Mouse (Mus musculus) neural tube, embryonic 13.5 days (tissue): ENCODE results near the gene BC005561. TPM values are rescaled to one million over a fixed set of nuclear protein-coding genes. Genes with fewer than 3 reads are reported as not detected.

Source experiments
- ATAC-seq: fragments of 200-750 bp; cut with Nextera tagmentation; 2 replicates; pipeline ENCODE4 v1.8.0; 2017; ENCODE audit warnings: low read depth, mild to moderate bottlenecking, moderate TSS enrichment, moderate library complexity
- H3K27ac ChIP-seq: fragments of 300-500 bp; sonication (generic); replicated peaks from 2 replicates; pipeline ENCODE4 v1.5.1; 2015; ENCODE audit warnings: moderate library complexity, mild to moderate bottlenecking, inconsistent platforms
- H3K27me3 ChIP-seq: fragments of 300-500 bp; sonication (generic); 2 replicates; pipeline ENCODE4 v1.6.1; 2015; ENCODE audit warnings: mild to moderate bottlenecking, inconsistent platforms
- H3K36me3 ChIP-seq: fragments of 300-500 bp; sonication (generic); 2 replicates; pipeline ENCODE4 v1.6.1; 2015; ENCODE audit warnings: mild to moderate bottlenecking, inconsistent platforms
- H3K4me1 ChIP-seq: fragments of 300-500 bp; sonication (generic); replicated peaks from 2 replicates; pipeline ENCODE4 v1.6.1; 2015; ENCODE audit warnings: inconsistent platforms
- H3K4me2 ChIP-seq: fragments of 300-500 bp; sonication (generic); 2 replicates; pipeline ENCODE4 v1.6.1; 2015; ENCODE audit warnings: inconsistent platforms, mild to moderate bottlenecking, moderate library complexity
- H3K4me3 ChIP-seq: fragments of 300-500 bp; sonication (generic); 2 replicates; pipeline ENCODE4 v1.5.1; 2015; ENCODE audit warnings: mild to moderate bottlenecking, inconsistent platforms
- H3K9ac ChIP-seq: fragments of 300-500 bp; sonication (generic); 2 replicates; pipeline ENCODE4 v1.6.1; 2015; ENCODE audit warnings: moderate library complexity, mild to moderate bottlenecking, inconsistent platforms
- H3K9me3 ChIP-seq: fragments of 300-500 bp; sonication (generic); 2 replicates; pipeline ENCODE4 v1.6.1; 2016; ENCODE audit warnings: inconsistent platforms
- WGBS: fragments of 180-500 bp; shearing (Covaris S2); methylation state at CpG from one replicate; pipeline ENCODE4 v1.1.7; 2015; 5-methylcytosine and 5-hydroxymethylcytosine counted together
- polyA plus RNA-seq: library from polyadenylated mRNA; unstranded; fragments of >200 nt; fragmentation: Nextera tagmentation; extraction: Ambion mirVana; gene quantifications from 2 replicates; pipeline ENCODE4 v1.2.1, GENCODE M21; 2015

BC005561 gene
- 13.8 and 14.3 TPM in 2 replicates for polyA plus RNA-seq

DNA sequence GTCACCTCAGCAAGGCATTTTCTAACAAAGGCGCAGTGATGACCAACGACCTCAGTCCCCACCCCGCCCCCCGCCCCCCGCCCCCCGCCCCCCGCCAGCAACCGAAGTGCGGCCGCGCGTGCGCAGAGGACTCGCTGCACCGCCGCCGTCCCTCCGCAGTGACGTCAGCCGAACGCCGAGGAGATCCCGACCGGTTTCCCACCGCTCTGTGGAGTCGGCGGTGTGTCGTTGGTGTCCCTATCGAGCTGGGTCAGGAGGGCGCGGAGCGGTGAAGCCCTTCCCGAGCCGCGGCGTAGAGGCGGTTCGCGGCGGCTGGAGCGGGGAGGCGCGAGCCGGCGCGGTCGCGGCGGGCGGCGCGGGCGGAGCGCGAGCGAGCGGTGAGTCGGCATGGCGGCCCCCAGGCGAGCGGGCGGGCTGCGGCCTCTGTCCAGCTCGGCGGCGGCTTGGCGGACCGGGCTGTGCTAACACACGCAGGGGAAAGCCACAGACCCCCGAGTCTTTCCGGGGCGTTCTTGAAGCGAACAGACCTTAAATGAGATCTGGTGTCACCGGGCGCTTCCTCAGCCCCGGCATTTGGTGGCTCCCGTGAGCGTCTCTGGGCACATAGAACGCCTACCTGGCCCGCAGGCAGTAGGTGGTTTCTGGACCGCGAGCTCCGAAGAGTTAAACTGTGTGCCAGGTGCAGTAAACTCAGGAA lies at the start of gene BC005561:
BC005561 (plus strand) TSS at position 158 of the 697 bp plus-strand sequence.
- peak within 1 kb of the TSS; percentile 85 for H3K4me3 ChIP-seq
- H3K9ac ChIP-seq: peak within 1 kb of the TSS; percentile 87
- H3K27ac ChIP-seq: peak within 1 kb of the TSS; percentile 93
- H3K9me3 ChIP-seq: peaks cover 4% of the 10 kb centered on the region
- peak within 1 kb of the TSS; percentile 76 for H3K4me2 ChIP-seq
- peaks cover 14% of the 10 kb centered on the region for H3K36me3 ChIP-seq
- peak; percentile 93 for ATAC-seq
- H3K27me3 ChIP-seq: no peaks in the 10 kb centered on the region
- H3K4me1 ChIP-seq: peaks cover 19% of the 10 kb centered on the region
- WGBS: under 1% methylated on average over 63 of the region's 83 CpGs

DNA sequence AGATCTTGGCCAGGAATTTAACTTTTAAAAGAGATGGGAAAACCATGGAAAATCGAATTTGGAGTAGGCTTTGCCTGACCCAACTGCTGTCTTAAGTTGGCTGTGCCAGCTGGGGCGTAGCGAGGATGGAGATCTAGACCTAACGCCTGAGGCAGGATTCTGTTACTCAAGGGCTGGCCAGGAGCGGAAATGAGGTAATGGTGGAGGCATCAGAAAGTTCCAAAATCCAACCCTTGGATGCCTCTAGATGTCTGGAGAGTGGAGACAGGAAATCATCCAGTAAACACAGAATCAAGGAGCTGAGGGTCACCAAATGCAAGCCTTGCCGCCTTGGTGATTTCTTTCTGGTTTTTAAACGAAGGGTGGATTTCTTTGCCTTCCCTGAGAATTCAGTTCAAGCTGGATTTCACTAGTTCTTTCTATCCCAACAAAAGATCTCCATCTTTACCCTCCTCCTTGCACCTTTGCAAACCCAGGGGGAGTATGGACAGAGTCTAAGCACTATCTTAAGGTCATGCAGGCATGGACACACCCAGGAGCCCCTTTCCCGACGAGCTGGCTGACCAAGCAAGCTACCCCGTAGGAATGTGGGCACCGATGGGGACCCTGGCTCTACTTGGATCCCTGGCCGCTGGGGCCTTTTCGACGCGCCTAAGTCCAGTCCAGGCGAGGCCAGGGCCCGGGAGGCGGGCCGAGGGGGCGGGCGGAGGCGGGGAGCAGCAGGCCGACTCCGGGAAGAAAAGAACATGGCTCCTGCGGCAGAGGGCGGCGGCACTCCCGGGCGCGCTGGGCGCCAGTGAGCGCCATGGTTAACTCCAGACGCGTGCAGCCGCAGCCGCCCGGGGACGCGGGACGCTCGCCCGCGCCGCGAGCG lies 49.1 kb upstream of the BC005561 start, which contains the start of gene Pkd2:
Pkd2 (plus strand) TSS at position 619 of the 874 bp plus-strand sequence.
- Histone ChIP-seq H3K27ac (peak within 1 kb of the TSS; percentile 95), H3K4me3 (peak within 1 kb of the TSS; percentile 74), H3K9me3 (peaks cover 4% of the 10 kb centered on the region), H3K36me3 (peaks cover 9% of the 10 kb centered on the region), H3K4me1 (peaks cover 31% of the 10 kb centered on the region), H3K27me3 (no peaks in the 10 kb centered on the region), H3K9ac (peak within 1 kb of the TSS; percentile 97), H3K4me2 (peak within 1 kb of the TSS; percentile 75)
- WGBS: 14% methylated on average over 37 of the region's 46 CpGs
- peak; percentile 81 for ATAC-seq

DNA sequence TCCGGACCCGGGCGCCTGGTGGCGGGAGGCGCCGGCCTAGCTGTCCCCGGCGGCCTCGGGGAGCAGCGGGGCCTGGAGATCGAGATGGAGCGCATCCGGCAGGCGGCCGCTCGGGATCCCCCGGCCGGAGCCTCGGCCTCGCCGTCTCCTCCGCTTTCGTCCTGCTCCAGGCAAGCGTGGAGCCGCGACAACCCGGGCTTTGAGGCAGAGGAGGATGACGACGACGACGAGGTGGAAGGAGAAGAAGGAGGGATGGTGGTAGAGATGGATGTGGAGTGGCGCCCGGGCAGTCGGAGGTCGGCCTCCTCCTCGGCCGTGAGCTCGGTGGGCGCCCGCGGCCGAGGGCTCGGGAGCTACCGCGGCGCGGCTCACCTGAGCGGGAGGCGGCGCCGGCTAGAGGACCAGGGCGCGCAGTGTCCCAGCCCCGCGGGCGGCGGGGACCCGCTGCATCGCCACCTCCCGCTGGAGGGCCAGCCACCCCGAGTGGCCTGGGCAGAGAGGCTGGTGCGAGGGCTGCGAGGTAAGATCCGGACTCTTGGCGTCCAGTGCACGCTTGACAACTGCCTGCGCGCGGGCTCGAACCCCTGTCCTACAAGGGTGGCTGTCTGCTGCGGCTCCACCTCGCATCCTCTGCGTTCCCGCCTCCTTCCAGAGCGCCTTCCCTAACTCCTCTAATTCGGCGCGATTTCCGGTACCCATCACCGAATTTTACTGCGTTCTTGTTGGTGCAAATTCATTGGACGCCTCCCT lies 48.3 kb upstream of the BC005561 start:
- peaks cover 31% of the 10 kb centered on the region for H3K4me1 ChIP-seq
- ATAC-seq: peak; percentile 84
- H3K27ac ChIP-seq: peak overlapping the region; percentile 95
- H3K27me3 ChIP-seq: no peaks in the 10 kb centered on the region
- H3K4me3 ChIP-seq: peak overlapping the region; percentile 74
- WGBS: under 1% methylated on average over 77 of the region's 82 CpGs
- H3K36me3 ChIP-seq: peaks cover 16% of the 10 kb centered on the region
- H3K9me3 ChIP-seq: peaks cover 4% of the 10 kb centered on the region
- peak overlapping the region; percentile 75 for H3K4me2 ChIP-seq
- peak overlapping the region; percentile 97 for H3K9ac ChIP-seq

DNA sequence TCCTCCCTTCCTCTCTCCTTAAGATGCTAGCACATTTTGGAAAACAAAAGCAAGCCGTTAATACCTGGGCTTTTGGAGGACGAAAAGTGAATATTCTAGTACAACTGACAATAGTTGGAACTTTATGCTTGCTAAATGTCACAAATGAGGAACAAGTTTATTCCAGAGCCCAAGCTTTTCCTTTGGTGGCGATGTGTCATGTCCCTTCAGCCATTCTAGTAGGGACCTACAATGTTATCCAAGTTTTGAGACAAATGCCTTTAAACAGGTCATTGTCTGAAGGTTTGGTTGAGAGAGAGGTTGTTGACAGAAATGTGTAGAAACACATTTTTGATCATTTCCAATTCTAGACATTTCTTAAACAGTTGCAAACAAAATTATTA lies 47.7 kb upstream of the BC005561 start:
- H3K4me2 ChIP-seq: peak overlapping the region; percentile 75
- peaks cover 4% of the 10 kb centered on the region for H3K9me3 ChIP-seq
- ATAC-seq: no peak
- H3K9ac ChIP-seq: peak overlapping the region; percentile 97
- H3K4me1 ChIP-seq: peaks cover 31% of the 10 kb centered on the region
- peak overlapping the region; percentile 74 for H3K4me3 ChIP-seq
- 55% methylated on average over 3 of the region's 3 CpGs for WGBS
- peaks cover 21% of the 10 kb centered on the region for H3K36me3 ChIP-seq
- H3K27ac ChIP-seq: peak overlapping the region; percentile 95; the same call in 1 of the 2 replicates
- no peaks in the 10 kb centered on the region for H3K27me3 ChIP-seq

DNA sequence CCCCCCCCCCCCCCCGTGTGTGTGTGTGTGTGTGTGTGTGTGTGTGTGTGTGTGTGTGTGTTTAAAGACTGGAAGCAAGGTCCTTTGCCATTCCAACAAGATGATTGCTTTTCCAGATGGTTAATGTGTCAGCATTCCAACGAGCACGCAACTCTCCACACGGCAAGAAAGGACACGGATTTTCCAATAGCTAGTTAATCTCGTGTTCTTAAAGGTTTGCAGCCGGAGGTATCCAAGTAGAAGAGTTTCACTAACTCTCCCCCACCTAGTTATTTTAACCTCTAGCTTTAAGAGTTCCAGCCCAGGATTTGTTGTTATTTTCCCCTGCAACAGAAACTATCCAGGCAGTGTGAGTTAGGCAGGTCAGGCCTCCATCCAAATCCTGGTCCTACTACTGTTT lies 47.3 kb upstream of the BC005561 start:
- WGBS: 39% methylated on average over 6 of the region's 7 CpGs
- Histone ChIP-seq H3K27me3 (no peaks in the 10 kb centered on the region), H3K36me3 (peaks cover 25% of the 10 kb centered on the region), H3K9me3 (peaks cover 4% of the 10 kb centered on the region), H3K4me2 (peak overlapping the region; percentile 75), H3K4me1 (peaks cover 31% of the 10 kb centered on the region), H3K27ac (no peak overlapping the region), H3K9ac (peak overlapping the region; percentile 97), H3K4me3 (peak overlapping the region; percentile 74)
- no peak for ATAC-seq

DNA sequence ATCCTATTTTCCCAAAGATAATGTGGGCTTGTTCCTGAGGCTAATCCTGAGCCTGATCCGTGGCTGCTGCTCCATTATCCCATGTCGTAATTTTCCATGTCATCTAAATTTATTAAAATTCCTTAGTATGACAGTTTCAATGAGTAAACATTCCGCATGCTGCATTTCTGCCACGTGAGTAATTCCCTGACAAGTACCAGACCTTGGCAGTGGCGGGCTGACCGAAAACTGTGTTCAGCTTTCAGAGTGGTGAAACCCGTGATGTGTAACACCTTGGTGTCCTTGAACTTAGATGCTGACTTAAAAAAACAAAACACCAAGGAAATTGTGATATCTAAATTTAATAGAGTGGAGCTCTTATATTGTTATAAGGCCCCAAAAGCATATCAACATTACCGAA lies 42.9 kb upstream of the BC005561 start:
- H3K9ac ChIP-seq: no peak overlapping the region
- no peak overlapping the region for H3K4me2 ChIP-seq
- no peaks in the 10 kb centered on the region for H3K27me3 ChIP-seq
- peaks cover 45% of the 10 kb centered on the region for H3K36me3 ChIP-seq
- no peak for ATAC-seq
- H3K9me3 ChIP-seq: no peaks in the 10 kb centered on the region
- H3K4me1 ChIP-seq: peaks cover 19% of the 10 kb centered on the region
- 93% methylated on average over 8 of the region's 8 CpGs for WGBS
- H3K4me3 ChIP-seq: no peak overlapping the region
- H3K27ac ChIP-seq: no peak overlapping the region

DNA sequence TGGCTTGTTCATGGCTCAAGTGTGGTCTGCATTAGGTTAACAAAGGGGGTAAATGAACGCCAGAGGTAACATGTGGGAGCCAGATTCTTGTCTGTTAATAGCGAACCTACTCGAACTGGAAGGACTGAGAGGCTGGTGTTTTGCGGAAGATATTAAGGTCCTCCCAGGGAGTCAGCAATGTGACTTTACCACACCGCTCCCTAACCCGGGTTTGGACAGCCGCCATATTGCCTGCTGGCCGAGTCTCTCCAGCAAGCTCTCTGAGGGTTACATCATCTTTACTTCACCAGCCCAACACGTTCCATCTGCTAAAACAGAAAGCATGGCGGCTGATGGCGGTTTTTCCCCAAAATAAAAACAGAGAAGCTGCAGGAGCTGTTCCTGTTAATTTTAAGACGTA lies 42.4 kb upstream of the BC005561 start:
- Histone ChIP-seq H3K4me3 (no peak overlapping the region), H3K9me3 (no peaks in the 10 kb centered on the region), H3K36me3 (peaks cover 48% of the 10 kb centered on the region), H3K27ac (no peak overlapping the region), H3K27me3 (no peaks in the 10 kb centered on the region), H3K4me1 (peaks cover 14% of the 10 kb centered on the region), H3K9ac (no peak overlapping the region), H3K4me2 (no peak overlapping the region)
- no peak for ATAC-seq
- 85% methylated on average over 12 of the region's 12 CpGs for WGBS

DNA sequence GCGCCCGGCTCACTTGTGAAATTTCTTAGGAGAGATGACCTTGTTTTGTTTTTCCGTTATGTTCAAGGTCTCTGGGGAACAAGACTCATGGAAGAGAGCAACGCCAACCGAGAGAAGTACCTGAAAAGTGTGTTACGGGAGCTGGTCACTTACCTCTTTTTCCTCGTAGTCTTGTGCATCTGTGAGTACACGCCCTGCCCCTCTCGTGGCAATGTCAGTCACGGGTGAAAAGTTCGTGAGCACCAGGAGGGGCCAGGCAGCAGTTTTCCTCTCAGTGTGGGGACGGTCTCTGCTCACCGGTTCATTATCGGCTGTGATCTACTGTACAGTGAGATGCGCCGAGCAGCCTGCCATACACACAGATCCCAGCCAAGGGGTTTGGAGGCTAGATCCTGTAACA lies 41.3 kb upstream of the BC005561 start:
- WGBS: 93% methylated on average over 16 of the region's 16 CpGs
- Histone ChIP-seq H3K4me3 (no peak overlapping the region), H3K27ac (no peak overlapping the region), H3K9me3 (no peaks in the 10 kb centered on the region), H3K4me2 (no peak overlapping the region), H3K4me1 (0 out of 2 replicates have a peak, but pooled peaks cover 7% of the 10 kb centered on the region), H3K27me3 (no peaks in the 10 kb centered on the region), H3K9ac (no peak overlapping the region), H3K36me3 (peaks cover 57% of the 10 kb centered on the region)
- ATAC-seq: no peak

DNA sequence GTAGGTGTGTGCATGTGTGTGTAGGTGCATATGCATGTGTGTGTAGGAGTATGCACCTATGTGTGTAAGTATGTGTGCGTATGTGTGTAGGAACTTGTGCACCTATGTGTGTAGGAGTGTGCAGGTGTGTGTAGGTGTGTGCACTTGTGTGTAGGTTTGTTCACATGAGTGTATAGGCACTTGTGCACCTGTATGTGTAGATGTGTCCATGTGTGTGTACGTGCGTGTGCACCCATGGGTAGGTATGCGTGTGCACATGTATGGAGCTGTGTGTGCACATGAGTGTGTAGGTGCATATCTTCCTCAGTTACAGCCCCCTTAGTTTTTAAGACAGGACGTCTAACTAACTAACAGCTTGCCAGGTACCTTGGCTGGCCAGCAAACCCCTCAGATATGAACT lies 39.6 kb upstream of the BC005561 start:
- WGBS: 90% methylated on average over 5 of the region's 5 CpGs
- H3K9ac ChIP-seq: no peak overlapping the region
- no peak overlapping the region for H3K27ac ChIP-seq
- no peak for ATAC-seq
- H3K4me1 ChIP-seq: no peaks in the 10 kb centered on the region
- no peak overlapping the region for H3K4me3 ChIP-seq
- peaks cover 73% of the 10 kb centered on the region for H3K36me3 ChIP-seq
- H3K27me3 ChIP-seq: no peaks in the 10 kb centered on the region
- H3K9me3 ChIP-seq: no peaks in the 10 kb centered on the region
- H3K4me2 ChIP-seq: no peak overlapping the region

DNA sequence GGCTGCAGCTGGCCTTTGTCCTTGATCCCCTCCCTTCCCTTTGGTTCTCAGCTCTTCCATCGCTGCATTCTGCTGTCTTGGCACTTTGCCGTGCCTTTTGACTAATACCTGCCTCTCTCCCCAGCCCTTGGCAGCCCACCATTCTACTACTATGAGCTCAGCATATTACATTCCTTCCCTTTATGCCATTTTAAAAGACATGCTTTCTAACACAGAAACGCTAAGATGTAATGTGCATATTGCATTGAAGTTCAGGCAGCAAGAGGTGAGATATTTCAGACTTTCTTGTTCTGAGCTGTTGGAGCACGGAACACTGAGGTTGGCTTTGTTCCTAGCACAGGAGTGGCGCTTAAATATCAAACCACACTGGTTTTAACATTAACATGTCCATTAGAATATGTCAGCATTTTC lies 37.2 kb upstream of the BC005561 start:
- no peak overlapping the region for H3K4me3 ChIP-seq
- ATAC-seq: no peak
- H3K9ac ChIP-seq: no peak overlapping the region
- no peaks in the 10 kb centered on the region for H3K9me3 ChIP-seq
- no peaks in the 10 kb centered on the region for H3K4me1 ChIP-seq
- no peak overlapping the region for H3K4me2 ChIP-seq
- H3K27ac ChIP-seq: no peak overlapping the region
- no peaks in the 10 kb centered on the region for H3K27me3 ChIP-seq
- H3K36me3 ChIP-seq: peaks cover 55% of the 10 kb centered on the region
- WGBS: 88% methylated on average over 5 of the region's 5 CpGs

DNA sequence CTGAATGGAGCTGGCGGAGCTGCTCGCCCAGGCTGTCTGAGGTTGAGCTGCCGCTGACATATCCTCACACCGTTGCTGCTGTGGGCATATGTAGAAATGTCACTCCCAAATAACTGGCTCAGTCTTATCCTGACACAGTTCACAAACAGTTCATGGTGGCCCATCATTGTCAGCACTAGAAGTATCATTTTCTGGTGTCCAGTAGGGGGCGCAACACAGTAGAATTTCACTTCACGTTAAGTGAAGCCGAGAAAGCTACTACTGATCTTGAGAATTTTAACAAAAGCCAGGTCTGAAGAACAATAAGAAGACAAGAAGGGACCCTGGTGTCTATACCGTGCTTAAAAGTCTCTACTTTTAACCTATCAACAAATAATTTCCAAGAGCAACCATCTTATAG lies 35.8 kb upstream of the BC005561 start:
- no peak for ATAC-seq
- no peak overlapping the region for H3K4me3 ChIP-seq
- WGBS: 91% methylated on average over 8 of the region's 8 CpGs
- no peaks in the 10 kb centered on the region for H3K9me3 ChIP-seq
- H3K27ac ChIP-seq: no peak overlapping the region
- no peaks in the 10 kb centered on the region for H3K4me1 ChIP-seq
- H3K27me3 ChIP-seq: no peaks in the 10 kb centered on the region
- H3K4me2 ChIP-seq: no peak overlapping the region
- no peak overlapping the region for H3K9ac ChIP-seq
- H3K36me3 ChIP-seq: peaks cover 50% of the 10 kb centered on the region

DNA sequence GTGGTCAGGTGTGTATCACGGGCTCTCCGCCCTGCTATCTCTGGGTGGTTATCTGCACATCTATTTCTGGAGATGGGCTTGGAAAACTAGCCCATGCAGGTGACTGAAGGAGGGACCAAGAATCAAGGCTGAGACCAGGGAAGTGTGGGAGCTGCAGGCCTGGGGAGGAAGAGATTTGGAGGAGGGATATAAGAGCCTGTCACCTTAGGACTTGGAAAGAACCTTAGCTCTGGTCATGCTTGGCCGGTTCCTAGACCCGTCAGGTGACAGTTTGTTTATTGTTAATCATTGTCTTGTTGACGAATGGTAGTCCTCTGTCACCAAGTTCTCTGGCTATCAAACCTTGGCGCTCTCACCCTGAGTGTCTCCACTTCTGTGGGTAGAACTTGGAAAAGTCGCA lies 27.8 kb upstream of the BC005561 start:
- Histone ChIP-seq H3K4me2 (no peak overlapping the region), H3K9me3 (no peaks in the 10 kb centered on the region), H3K36me3 (peaks cover 73% of the 10 kb centered on the region), H3K27me3 (no peaks in the 10 kb centered on the region), H3K4me3 (no peak overlapping the region), H3K27ac (no peak overlapping the region), H3K4me1 (no peaks in the 10 kb centered on the region), H3K9ac (no peak overlapping the region)
- WGBS: 87% methylated on average over 7 of the region's 7 CpGs
- no peak for ATAC-seq
